Mouse (Mus musculus) gastrocnemius, postnatal 25 days (tissue): ENCODE measurements around the gene Gm42791. TPM values are rescaled to one million over a fixed set of nuclear protein-coding genes. Genes with fewer than 3 reads are reported as not detected.

Experiments used
- DNase-seq: peaks from one replicate; pipeline ENCODE4 v3.0.0; 2022
- total RNA-seq, 2 experiments: library from RNA; stranded (reverse); gene quantifications; 1 replicate in 1 of 2; 2 replicates in 1 of 2; pipeline ENCODE4 v1.2.3; 2021

Gm42791 gene
- total RNA-seq, 2 experiments from 2014 or later, result 3.6 to 3.8 TPM

DNA sequence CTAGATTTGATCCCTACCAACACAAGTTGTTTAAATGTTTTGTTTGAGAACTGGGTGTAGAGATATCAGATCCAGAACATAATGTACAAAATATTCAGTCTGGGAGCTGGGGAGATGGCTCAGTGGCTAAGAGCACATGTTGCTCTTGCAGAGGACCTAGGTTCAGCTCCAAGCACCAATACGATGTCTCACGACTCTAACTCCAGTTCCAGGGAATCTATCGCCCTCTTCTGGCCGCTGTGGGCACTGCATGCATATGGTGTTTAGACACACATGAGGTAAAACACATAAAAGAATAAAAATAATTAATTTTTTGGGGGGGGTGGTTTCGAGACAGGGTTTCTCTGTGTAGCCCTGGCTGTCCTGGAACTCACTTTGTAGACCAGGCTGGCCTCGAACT, 42.5 kb downstream of the Gm42791 start:
- DNase-seq, result no peak

DNA sequence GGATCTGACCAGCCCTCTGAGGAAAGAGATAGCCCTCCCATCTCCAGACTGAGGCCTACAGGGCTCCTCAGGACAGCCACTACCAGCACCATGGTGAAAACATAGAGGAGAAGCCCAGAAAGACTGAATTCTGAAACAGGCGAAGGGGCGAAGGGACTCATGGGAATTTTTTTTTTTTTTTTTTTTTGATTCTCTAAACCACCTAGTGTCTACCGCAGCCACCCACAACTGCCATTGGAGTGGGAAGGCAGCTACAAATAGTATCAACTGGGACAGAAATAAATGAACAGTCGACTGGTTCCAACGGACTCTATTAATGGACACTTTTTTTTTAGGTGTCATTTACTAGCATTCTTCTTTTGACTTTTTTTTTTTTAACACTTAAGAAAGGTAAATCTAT, 43.6 kb downstream of the Gm42791 start:
- DNase-seq, result no peak

DNA sequence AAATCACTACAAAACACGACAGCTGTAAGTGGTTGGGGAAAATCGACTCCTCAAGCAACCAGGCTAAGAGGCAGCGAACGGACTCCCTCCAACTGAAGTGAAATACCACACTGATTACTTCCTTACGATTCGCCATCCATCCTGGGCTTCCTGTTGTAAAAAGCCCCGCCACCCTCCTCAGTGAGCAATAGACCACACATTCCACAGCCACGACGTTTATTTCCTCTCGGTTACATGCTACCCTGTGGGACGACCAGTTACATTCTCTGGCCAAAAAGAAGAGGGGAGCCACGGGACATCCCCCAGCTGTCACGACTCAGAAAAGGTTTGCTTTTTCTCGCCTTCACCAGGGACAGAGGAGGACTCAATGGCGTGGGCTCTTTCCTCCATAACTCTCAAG, 44.9 kb downstream of the Gm42791 start:
- no peak for DNase-seq

DNA sequence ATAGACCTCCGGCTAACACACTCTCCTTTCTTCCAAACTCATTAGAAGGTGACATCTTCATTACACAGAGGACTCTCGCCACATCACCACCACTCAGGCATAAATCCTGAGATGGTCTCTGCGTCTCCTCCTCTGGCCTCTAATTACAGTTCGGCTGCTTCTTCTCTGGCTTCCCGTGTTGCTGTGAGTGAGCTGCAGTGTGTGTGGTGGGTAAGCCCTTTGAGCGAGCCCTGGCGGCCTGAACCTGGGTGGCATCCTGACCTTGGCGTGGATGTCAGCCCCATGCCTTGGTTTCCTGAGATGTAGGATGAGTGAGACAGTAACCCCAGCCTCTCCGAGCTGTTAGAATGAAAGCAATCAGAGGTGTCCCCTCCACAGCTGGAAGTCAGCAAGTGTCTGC, 46.4 kb downstream of the Gm42791 start:
- DNase-seq, result no peak

DNA sequence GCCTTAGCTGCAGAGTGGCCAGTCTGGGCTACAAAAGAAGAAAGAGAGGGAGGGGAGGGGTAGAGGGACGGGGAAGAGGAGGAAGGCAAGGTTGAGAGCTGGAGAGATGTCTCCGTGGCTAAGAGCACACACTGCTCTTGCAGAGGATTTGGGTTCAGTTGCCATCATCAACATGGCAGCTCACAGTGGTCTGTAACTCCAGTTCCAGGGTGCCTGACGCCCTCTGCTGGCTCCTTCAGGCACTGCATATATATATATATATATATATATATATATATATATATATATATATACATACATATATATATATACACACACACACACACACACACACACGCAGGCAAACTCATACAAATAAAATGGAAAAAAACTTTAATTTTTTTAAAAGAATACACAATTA, 47.5 kb downstream of the Gm42791 start:
- DNase-seq, result no peak

DNA sequence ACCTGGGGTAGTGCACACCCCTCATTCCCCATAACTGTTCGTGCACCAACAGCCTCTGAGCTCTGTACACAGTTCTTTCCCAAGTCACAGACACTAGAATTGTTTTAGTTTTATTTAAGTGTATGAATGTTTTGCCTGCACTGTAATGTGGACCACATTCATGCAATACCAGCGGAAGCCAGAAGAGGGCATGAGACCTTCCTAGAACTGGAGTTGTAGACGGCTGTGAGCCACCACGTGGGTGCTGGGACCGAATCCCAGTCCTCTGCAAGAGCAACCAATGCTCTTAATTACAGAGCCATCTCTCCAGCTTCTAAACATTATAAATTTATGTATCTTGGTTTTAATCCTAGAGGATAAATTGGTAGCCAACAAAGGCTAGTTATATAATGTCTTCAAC, 48.2 kb downstream of the Gm42791 start:
- DNase-seq, result no peak

DNA sequence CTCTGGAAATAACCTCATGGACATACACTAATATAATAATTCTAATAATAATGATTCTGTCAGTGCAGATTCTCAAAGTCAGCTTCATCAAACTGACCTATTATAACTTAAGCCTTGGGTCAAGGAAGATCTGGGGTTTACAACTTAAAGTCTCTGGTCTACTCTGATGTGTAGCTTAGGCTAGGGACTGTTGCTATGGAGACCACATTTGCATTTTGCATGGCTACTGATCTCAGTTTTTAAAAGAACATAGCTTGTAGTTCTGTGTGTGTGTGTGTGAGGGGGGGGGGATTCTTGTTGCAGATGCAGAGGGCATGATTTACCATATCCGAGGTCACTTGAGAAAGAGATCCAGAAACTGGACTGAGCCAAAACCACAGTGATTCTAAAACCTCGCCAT, 49.2 kb downstream of the Gm42791 start:
- no peak for DNase-seq

DNA sequence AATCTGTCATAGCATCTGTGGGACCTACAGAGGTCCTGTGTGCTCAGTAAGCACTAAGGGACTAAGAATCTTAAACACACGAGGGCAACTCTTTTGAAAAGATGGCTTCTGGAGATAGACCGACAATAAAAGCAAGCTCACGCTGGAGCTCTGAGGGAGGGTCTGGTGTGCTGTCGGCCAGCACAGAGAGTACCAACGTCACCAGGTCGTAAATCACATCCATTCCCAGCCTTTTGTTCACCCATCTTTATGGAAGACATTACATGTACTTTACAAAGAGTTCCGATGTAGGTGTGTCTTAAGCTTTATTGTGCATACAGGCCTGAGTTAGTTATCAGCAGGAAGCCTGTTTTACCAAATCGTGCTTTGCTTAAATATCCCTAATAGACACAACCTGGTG, 50.9 kb downstream of the Gm42791 start:
- DNase-seq, result no peak

DNA sequence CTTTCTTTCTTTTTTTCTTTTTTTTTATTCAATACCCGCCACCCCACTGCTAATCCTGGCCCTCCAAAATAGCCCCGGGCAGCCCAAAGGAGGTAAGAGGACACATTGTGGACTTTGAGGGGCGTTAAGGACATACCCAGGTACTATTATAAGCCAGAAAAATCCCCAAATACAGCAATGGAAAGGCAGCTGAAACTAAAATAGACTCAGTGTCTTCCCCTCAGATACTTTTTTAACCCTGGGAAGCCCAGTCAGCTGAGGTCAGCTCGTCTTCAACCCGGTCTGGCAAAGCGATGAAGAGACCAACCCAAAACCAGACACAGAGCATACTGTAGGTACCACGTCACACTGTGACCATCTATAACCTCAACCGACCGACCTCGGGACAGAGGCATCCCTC, 51.5 kb downstream of the Gm42791 start:
- DNase-seq, result no peak

DNA sequence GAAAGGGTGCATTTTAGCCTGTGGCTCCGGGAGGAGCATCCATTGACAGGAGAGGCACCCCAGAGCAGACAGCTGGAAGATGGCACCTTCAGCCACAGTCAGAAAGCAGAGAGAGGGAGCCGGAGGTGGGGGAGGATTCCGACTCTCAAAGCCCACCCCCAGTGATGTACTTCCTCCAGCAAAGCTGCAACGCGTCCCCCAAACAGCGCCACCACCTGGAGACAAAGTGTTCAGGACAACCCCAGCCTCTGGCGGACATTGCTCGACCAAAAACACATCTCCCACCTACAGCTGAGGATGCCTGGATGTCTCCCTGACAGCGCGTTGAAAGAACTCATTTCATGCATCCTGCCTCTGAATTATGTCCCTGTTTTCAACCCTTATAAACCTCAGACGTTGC, 52.0 kb downstream of the Gm42791 start:
- no peak for DNase-seq

DNA sequence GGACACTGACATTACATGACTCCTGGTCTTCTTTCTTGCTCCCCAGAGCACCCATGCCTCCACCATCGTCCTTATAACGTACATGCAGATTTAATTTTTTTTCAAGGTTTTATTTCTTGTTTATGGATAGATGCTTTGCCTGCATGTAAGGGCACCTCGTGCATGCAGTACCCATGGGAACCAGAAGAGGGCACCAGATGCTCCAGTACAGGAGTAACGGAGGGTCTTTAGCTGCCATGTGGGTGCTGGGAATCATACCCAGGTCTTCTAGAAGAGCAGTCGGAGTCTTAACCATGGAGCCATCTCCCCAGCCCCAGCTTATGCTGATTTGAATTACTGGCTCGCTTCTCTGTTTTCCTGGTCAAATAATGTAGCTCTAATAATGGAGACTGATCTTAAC, 52.6 kb downstream of the Gm42791 start:
- no peak for DNase-seq

DNA sequence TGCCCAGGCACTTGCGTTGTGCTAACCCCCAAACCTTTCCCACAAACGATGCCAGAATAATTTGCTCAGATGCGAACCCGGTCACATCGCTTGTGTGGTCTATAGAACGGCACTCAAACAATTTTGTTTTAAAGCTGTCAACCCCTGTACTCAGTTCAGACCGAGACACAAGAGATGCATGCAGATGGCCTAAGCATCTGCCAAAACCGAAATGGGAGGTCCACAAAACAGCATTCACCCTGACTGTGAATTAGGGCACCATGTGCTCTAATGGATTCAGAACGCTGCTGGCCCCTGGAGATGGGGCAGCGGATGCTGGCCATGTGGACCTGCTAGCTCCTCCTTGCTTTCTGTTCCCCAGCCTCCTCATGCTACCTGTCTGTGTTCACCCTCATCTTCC, 53.1 kb downstream of the Gm42791 start:
- DNase-seq, result no peak

DNA sequence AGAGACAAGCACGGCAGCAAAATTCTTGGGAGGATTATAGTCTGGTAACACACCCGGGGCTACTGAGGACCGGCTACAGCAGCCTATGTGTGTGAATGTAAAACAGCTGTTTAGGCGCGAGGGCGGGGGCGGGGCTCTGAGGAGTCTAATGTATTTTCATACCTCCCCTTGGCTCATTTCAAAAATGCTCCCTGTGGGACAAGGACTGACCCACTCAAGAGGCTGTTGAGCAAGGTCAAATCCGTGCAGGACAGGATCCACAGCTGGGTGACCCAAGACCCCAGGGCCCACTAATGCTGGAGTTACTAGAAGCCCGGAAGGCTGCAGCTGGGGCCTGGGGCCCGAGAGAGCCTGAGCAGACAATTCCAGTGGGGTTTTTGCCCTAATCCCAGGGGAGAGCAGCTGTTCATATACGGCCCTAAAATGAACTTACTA, 55.0 kb downstream of the Gm42791 start:
- DNase-seq, result no peak

DNA sequence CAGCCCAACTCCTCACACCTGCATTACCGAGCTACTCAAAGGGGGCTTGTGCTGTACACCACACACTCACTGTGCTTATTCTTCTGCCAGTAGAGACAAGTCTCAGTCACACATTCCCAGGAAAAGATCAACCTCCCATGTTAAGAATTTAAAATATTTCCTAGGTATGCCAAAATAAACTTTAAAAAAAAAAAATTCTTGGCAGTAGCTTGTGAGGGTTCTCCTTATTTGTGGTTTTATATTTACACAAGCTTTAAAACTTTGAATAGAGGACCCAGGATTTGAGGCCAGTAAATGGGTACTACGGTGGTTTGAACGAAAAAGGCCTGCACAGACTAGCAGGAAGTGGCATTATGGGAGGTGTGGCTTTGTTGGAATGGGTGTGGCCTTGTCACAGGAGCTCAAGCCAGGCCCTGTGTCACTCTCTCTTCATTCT, 58.4 kb downstream of the Gm42791 start:
- no peak for DNase-seq

DNA sequence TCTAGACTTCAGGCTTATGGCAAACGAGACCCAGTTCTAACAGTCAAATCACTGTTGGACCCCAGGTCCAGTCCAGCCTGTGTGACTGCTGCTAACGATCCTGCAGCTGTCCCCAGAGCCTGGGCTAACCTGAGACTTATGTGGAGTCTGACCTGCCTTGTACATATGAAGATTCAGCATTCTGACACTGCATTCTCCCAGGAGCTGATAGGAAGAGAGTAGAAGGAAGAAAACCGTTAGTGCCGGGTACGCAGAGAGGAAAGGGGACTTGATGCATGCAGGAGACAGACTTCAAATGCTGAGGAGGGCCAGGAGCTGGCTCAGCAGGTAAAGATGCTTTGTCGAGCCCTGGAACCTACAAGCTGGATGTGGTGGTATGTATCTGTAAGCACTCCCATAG, 59.1 kb downstream of the Gm42791 start:
- no peak for DNase-seq

DNA sequence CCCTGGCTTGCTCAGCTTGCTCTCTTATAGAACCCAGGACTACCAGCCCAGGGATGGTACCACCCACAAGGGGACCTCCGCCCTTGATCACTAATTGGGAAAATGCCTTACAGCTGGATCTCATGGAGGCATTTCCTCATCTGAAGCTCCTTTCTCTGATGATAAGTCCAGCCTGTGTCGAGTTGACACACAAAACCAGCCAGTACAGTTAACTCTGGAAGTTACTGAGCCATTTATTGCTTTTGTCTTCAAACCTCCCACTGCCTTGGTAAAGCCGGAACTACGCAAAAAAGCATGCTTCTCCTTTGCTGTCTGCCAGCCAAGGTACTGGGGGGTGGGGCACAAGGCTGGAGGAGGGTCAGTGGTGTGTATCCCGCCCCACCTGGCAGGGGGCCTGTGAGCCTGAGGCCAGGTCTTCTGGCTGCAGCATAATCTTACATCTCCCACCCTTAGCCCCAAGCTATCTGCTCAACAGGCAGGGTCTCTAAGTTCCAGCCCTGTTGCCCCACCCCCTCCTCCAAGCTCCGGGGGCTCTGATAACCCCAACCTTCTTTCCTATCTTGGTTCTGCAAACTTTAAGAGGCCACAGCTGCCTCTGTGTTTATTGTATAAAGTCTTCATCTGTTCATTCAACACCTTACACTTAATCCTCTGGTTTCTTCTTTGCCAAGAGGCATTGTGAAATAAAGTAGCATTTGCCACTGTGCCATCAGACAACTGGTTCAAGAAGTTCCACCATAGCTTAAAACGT, 59.7 kb downstream of the Gm42791 start:
- DNase-seq, result no peak

DNA sequence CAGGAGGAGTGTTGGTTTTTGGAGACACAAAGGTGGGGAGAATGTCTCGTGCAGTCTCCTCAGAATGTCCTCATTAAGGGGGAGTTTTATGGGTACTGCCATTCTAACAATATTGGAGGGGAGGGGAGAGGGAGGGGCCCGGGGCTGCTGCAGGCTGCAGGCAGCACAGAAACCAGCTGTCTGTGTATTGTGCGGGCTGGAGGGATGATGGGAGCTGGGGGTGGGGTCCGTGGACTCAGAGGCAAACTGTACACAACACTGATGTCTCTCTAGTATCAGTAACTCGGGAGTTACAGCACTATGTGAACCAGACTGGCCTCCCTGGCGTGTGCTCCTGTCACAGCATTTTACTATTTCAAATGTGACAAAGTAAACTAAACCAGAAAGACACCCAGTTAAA, 60.5 kb downstream of the Gm42791 start:
- DNase-seq, result no peak

DNA sequence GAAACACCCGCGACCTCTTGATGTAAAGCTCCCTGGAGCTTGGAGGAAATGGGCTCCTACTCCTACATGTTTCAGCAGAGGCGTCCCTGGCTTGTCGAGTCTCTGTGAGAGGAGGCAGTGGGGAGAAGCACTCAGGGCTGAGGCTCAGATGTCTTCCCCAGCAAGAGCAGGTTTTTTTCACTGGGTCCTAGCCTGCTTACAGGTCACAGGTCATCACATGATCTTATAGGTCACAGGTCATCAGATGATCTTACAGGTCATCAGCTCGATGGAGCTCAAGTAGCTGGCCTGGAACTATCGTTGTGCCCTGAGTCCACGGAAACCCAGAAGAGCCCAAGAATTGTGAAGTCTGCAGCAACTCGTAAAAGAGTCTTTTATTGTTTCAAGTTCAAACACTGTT, 61.2 kb downstream of the Gm42791 start:
- DNase-seq, result no peak

DNA sequence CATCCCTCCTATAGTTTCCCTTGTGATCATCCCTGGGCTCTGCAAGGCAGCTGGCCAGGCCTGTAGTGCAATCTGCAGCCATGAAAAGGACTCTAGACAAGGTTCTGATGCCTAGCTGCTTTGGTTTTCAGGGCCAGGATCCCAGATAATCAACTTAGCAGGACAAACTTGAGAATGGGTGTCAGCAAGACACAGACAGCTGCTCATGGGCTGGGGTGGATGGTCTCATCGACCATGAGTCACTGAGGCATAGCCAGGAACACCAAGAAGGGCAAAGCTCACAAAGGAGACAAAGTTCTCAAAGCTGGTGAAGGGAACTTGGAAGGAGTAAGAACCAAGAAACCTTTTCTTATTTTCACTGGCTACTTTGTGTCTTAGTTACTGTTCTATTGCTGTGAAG, 63.6 kb downstream of the Gm42791 start:
- no peak for DNase-seq

DNA sequence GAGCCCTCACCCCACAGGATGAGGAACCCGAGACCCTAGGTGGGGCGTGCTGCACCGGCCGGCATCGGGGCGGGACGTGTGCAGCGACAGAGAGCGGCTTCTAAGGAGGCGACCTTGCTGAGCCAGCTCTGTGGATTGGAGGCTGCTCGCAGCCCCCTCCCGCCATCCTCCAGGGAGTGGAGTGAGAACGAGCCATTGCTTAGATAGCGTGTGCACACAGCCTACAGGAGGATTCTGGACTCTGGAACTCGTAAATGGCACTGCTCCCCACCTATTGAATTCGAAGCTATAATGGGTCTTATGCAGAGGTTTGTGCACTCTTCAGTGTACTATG, 65.9 kb downstream of the Gm42791 start, which contains the start of gene Katnal1:
TSS of gene Katnal1 (minus strand) at position 205 of the 334 bp plus-strand sequence.
- DNase-seq, result no peak

DNA sequence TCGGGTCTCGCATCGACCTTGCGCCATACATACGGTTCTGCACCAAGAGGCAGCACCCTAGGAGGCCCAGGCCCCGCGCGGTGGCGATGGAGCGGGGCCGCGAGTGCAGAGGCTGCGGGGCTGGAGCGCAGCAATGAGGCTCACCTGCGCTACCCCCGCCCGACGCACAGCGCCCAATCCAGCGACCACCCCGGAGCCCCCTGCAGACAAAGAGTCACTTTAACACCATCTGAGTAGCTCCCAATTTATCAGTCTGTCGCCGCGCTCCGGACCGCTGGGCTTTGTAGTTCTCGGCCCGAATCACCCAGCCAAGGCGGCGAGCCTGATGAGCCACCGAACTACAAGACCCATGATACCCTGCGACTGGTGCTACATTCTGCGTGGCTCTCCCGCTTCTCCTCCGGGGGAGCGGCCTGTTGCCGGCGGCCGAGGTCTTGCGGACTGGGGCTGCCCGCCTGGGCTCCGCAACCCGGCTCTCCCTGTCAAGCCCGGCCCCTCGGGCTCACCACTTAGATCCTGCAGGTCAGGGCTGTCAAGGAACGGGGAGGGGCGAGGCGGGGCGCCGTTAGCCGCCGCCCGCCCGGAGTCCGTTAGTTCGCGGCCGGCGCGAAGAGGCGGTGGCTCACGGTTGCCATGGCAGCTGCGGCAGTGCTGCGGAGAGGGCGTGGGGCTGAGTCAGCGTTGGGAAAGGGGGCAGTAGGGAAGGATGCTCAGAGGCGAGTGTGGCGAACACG, 66.4 kb downstream of the Gm42791 start:
- peak; percentile 92 for DNase-seq

DNA sequence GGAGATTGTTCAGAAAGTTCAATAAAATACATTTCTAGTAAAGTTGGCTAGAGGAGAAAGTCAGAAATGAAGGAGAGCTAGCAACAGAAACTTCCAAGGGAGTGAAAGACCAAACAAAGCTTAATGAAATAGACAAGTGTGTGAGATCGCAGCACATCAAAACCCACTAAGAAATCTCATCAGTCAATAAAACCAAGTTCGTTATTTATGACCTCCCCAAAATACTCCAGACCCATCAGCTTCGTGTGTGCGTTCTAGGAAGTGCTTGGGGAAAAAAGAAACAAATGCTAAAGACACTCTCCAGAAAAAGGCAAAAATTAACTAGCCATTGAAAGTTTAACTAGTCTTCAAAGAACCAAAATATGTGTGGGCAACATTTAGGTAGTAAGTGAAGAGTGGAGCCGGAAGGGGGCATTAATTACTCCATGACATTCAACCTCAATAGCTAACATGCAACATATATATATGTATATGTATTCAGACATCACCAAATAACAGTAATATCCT, 67.2 kb downstream of the Gm42791 start:
- no peak for DNase-seq

DNA sequence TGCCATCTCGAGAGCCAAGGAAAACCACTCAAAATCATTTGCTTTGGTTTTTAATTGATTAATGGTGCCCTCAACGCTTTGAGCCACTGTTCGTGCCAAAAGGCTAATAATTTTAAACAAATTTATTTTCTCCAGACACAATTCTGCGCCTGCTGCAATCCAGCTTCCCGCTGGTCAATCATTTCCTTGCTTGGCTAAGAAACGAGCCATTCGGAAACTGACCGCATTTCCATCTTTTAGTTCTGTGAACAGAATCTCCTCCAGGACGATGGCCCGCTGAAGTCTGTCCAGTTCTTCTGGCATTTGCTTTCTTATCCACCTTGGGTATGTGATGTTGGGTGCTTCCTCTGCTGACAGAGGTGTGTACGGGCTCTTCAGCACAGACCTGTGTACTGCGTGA, 70.4 kb downstream of the Gm42791 start:
- no peak for DNase-seq

DNA sequence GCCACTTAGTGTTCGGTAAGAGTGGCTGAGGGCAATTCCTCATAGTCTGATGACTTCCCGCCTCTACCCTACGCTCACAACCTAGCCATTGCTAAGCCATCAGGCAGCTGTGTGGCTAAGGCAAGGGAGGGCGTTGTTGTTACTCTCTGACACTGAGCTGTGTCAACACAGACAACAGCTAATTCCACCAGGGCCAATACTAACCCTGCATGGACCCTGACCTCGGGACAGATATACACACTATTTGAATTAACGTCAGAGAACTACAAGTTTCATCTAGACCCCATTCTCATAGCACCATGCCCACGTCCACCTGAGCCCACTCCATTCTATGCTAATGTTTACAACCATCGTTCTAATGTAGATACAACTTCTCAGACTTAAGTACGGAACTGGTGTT, 70.9 kb downstream of the Gm42791 start:
- DNase-seq, result no peak
